Mouse (Mus musculus) Patski (cell line): ENCODE data around the gene Scimp. TPM values are rescaled to one million over a fixed set of nuclear protein-coding genes. Genes with fewer than 3 reads are reported as not detected.

Experiments
- ATAC-seq: fragments of 100-300 bp; one replicate; pipeline ENCODE4 v1.8.0; 2021
- CTCF ChIA-PET: fragments of 350-600 bp; sonication (Branson Sonifier 250); formaldehyde crosslinking; loops from one replicate; lab custom pipeline; 2022; ENCODE audit warnings: inconsistent platforms; lab: Charles Lee
- POLR2A ChIA-PET: fragments of 350-600 bp; sonication (Branson Sonifier 250); formaldehyde crosslinking; loops from one replicate; lab custom pipeline; 2022; ENCODE audit warnings: antibody characterized with exemption, inconsistent platforms; lab: Charles Lee
- DNase-seq: peaks from one replicate; pipeline ENCODE4 v3.0.0-alpha.2; 2011; ENCODE audit warnings: low read depth, low spot score
- H3K27me3 ChIP-seq: fragments of 371-371 bp; one replicate; pipeline ENCODE4 v1.5.1; 2021
- CTCF ChIP-seq: fragments of 100-300 bp; IDR thresholded peaks from one replicate; pipeline ENCODE4 v1.5.1; 2021
- in situ Hi-C: fragments of 300-500 bp; cut with MboI; formaldehyde crosslinking; loops from 3 replicates; pipeline ENCODE4 v1.11.1; 2018; ENCODE audit warnings: low pct_unique_long_range_greater_than_20kb, mixed read lengths
- polyA plus RNA-seq: library from polyadenylated mRNA; unstranded; gene quantifications from one replicate; pipeline ENCODE4 v1.2.3, GENCODE M21; 2021

Scimp gene
- polyA plus RNA-seq, result 0.05 TPM

GRCm38 (mm10) chr11:70812365-70812764 lies at the start of gene Scimp:
Gene Scimp (minus strand): TSS chr11:70812586.
- ATAC-seq (no peak), DNase-seq (no peak)
- ChIA-PET CTCF (no interaction called here), POLR2A (interaction anchor here (0.6 kb wide), 1 partner anchor 14 kb away, joined by 4 read pairs; no protein-coding TSS in a partner anchor)
- in situ Hi-C loops, result loop anchor here (5.0 kb wide), 1 partner anchor 35 kb away; no protein-coding TSS in a partner anchor
- no peak for TF ChIP-seq CTCF
- no peaks in the 10 kb centered on the region for H3K27me3 ChIP-seq

GRCm38 (mm10) chr11:70860371-70860770 lies 48.0 kb upstream of the Scimp start:
- no peak for ATAC-seq
- ChIA-PET POLR2A (no interaction called here), CTCF (interaction anchor here (1.5 kb wide), 1 partner anchor 11 kb away, joined by 4 read pairs; no protein-coding TSS in a partner anchor)

GRCm38 (mm10) chr11:70846029-70846428 lies 33.6 kb upstream of the Scimp start:
- no peak for ATAC-seq
- ChIA-PET POLR2A (no interaction called here), CTCF (no interaction called here)
- in situ Hi-C loops, result no loop called here
- TF ChIP-seq CTCF, result no peak
- no peak for DNase-seq
- H3K27me3 ChIP-seq, result no peaks in the 10 kb centered on the region

More at GRCm38 (mm10) chr11:70860371-70860770, 48.0 kb upstream of the Scimp start:
- H3K27me3 ChIP-seq, result no peaks in the 10 kb centered on the region
- in situ Hi-C loops, result no loop called here
- no peak for DNase-seq
- no peak for TF ChIP-seq CTCF

GRCm38 (mm10) chr11:70845457-70845978 lies 33.1 kb upstream of the Scimp start:
- ChIA-PET CTCF (no interaction called here), POLR2A (no interaction called here)
- ATAC-seq (no peak), DNase-seq (no peak)
- in situ Hi-C loops, result no loop called here
- TF ChIP-seq CTCF, result no peak
- H3K27me3 ChIP-seq, result no peaks in the 10 kb centered on the region

- in situ Hi-C loops, result no loop called here
- TF ChIP-seq CTCF, result no peak
- no peak for DNase-seq
- ChIA-PET CTCF (interaction anchor here (0.8 to 1.1 kb wide), 2 partner anchors 24 to 48 kb away, joined by 3 to 4 read pairs; no protein-coding TSS in a partner anchor), POLR2A (interaction anchor here (0.5 to 1.3 kb wide), 2 partner anchors 12 to 608 kb away, joined by 4 to 7 read pairs; no protein-coding TSS in a partner anchor)
- peak; percentile 87 for ATAC-seq
- no peaks in the 10 kb centered on the region for H3K27me3 ChIP-seq
These were observed 32.4 kb upstream of the Scimp start, which contains the start of gene Rabep1 for GRCm38 (mm10) chr11:70844559-70845456. Gene Rabep1 (plus strand): TSS chr11:70844778.

- in situ Hi-C loops, result no loop called here
- no peaks in the 10 kb centered on the region for H3K27me3 ChIP-seq
- DNase-seq (no peak), ATAC-seq (no peak)
- ChIA-PET POLR2A (interaction anchor here (0.5 to 1.3 kb wide), 3 partner anchors 13 to 607 kb away, joined by 3 to 7 read pairs (median 4); no protein-coding TSS in a partner anchor), CTCF (interaction anchor here (0.8 to 1.1 kb wide), 2 partner anchors 25 to 48 kb away, joined by 3 to 4 read pairs; no protein-coding TSS in a partner anchor)
- TF ChIP-seq CTCF, result no peak
These were observed 31.5 kb upstream of the Scimp start for GRCm38 (mm10) chr11:70843701-70844551.

GRCm38 (mm10) chr11:70842983-70843382 lies 30.6 kb upstream of the Scimp start:
- in situ Hi-C loops, result no loop called here
- ChIA-PET CTCF (no interaction called here), POLR2A (no interaction called here)
- TF ChIP-seq CTCF, result no peak
- H3K27me3 ChIP-seq, result no peaks in the 10 kb centered on the region
- DNase-seq (no peak), ATAC-seq (no peak)

- ATAC-seq (no peak), DNase-seq (no peak)
- ChIA-PET CTCF (interaction anchor here (1.7 kb wide), 1 partner anchor 12 kb away, joined by 5 read pairs; no protein-coding TSS in a partner anchor), POLR2A (no interaction called here)
- no peaks in the 10 kb centered on the region for H3K27me3 ChIP-seq
- in situ Hi-C loops, result no loop called here
- no peak for TF ChIP-seq CTCF
These were observed 26.2 kb upstream of the Scimp start for GRCm38 (mm10) chr11:70838610-70839009.

- ATAC-seq (no peak), DNase-seq (no peak)
- TF ChIP-seq CTCF, result no peak
- H3K27me3 ChIP-seq, result no peaks in the 10 kb centered on the region
- in situ Hi-C loops, result no loop called here
- ChIA-PET CTCF (interaction anchor here (1.7 kb wide), 1 partner anchor 14 kb away, joined by 5 read pairs; no protein-coding TSS in a partner anchor), POLR2A (no interaction called here)
These were observed 24.6 kb upstream of the Scimp start for GRCm38 (mm10) chr11:70837031-70837430.

- no peak for ATAC-seq
- CTCF ChIA-PET, result no interaction called here
- H3K27me3 ChIP-seq, result no peaks in the 10 kb centered on the region
- in situ Hi-C loops, result no loop called here
- POLR2A ChIA-PET, result no interaction called here
- DNase-seq, result no peak
- TF ChIP-seq CTCF, result no peak
These were observed 23.0 kb upstream of the Scimp start for GRCm38 (mm10) chr11:70835381-70835831.
